Mouse (Mus musculus) forebrain, embryonic 16.5 days (tissue): ENCODE measurements around the gene Glipr2. TPM values are rescaled to one million over a fixed set of nuclear protein-coding genes. Genes with fewer than 3 reads are reported as not detected.
A peak's percentile ranks its signal among the peaks of the same experiment; 100 is the strongest.

ENCODE experiments used
- ATAC-seq: fragments of 200-750 bp; cut with Nextera tagmentation; 2 replicates; pipeline ENCODE4 v1.8.0; 2017; ENCODE audit warnings: mild to moderate bottlenecking, moderate library complexity
- H3K27ac ChIP-seq: fragments of 300-500 bp; sonication (generic); 2 replicates; pipeline ENCODE4 v1.5.1; 2014; ENCODE audit warnings: low read length, control low read depth
- H3K27me3 ChIP-seq: fragments of 300-500 bp; sonication (generic); replicated peaks from 2 replicates; pipeline ENCODE4 v1.6.1; 2014; ENCODE audit warnings: low read length; ENCODE audit not compliant: control insufficient read depth, insufficient read depth
- H3K36me3 ChIP-seq: fragments of 300-500 bp; sonication (generic); 2 replicates; pipeline ENCODE4 v1.6.1; 2014; ENCODE audit not compliant: control insufficient read depth, insufficient read depth
- H3K4me1 ChIP-seq: fragments of 300-500 bp; sonication (generic); replicated peaks from 2 replicates; pipeline ENCODE4 v1.6.1; 2014; ENCODE audit warnings: low read length; ENCODE audit not compliant: control insufficient read depth, insufficient read depth
- H3K4me2 ChIP-seq: fragments of 300-500 bp; sonication (generic); 2 replicates; pipeline ENCODE4 v1.6.1; 2014; ENCODE audit warnings: mild to moderate bottlenecking, low read length, control low read depth
- H3K4me3 ChIP-seq: fragments of 300-500 bp; sonication (generic); replicated peaks from 2 replicates; pipeline ENCODE4 v1.5.1; 2014; ENCODE audit warnings: mild to moderate bottlenecking, low read length, control low read depth
- H3K9ac ChIP-seq: fragments of 300-500 bp; sonication (generic); replicated peaks from 2 replicates; pipeline ENCODE4 v1.6.1; 2014; ENCODE audit warnings: low read depth, low read length, control low read depth
- H3K9me3 ChIP-seq: fragments of 300-500 bp; sonication (generic); 2 replicates; pipeline ENCODE4 v1.6.1; 2016; ENCODE audit warnings: low read length; ENCODE audit not compliant: control insufficient read depth
- WGBS: fragments of 180-500 bp; shearing (Covaris S2); extraction: QIAGEN DNeasy Blood & Tissue Kit; methylation state at CpG from one replicate; pipeline ENCODE4 v1.1.7; 2014; 5-methylcytosine and 5-hydroxymethylcytosine counted together
- polyA plus RNA-seq: library from polyadenylated mRNA; unstranded; fragments of >200 nt; fragmentation: Nextera tagmentation; extraction: Ambion mirVana; gene quantifications from 2 replicates; pipeline ENCODE4 v1.2.1, GENCODE M21; 2015

The Glipr2 gene
- polyA plus RNA-seq, 1 experiment from 2014 or later = 27.2 TPM

GRCm38 (mm10) chr4:43988976-43989375 lies 31.8 kb downstream of the Glipr2 start:
- Histone ChIP-seq H3K27me3 (no peaks in the 10 kb centered on the region), H3K9me3 (no peaks in the 10 kb centered on the region), H3K4me2 (no peak overlapping the region), H3K9ac (no peak overlapping the region), H3K4me1 (no peaks in the 10 kb centered on the region), H3K27ac (no peak overlapping the region), H3K36me3 (no peaks in the 10 kb centered on the region), H3K4me3 (no peak overlapping the region)
- WGBS = 88% methylated on average over 3 of the region's 3 CpGs
- no peak for ATAC-seq

GRCm38 (mm10) chr4:43993072-43993471 lies 35.9 kb downstream of the Glipr2 start:
- WGBS = 90% methylated on average over 11 of the region's 11 CpGs

GRCm38 (mm10) chr4:43994342-43994741 lies 37.1 kb downstream of the Glipr2 start:
- H3K9ac ChIP-seq = no peak overlapping the region
- WGBS = 87% methylated on average over 2 of the region's 2 CpGs
- H3K27me3 ChIP-seq = no peaks in the 10 kb centered on the region
- no peaks in the 10 kb centered on the region for H3K4me1 ChIP-seq
- H3K27ac ChIP-seq = no peak overlapping the region
- no peaks in the 10 kb centered on the region for H3K36me3 ChIP-seq
- no peak for ATAC-seq
- no peak overlapping the region for H3K4me3 ChIP-seq
- H3K9me3 ChIP-seq = no peaks in the 10 kb centered on the region
- no peak overlapping the region for H3K4me2 ChIP-seq

More at GRCm38 (mm10) chr4:43993072-43993471, 35.9 kb downstream of the Glipr2 start:
- H3K4me2 ChIP-seq = no peak overlapping the region
- H3K4me1 ChIP-seq = no peaks in the 10 kb centered on the region
- no peak overlapping the region for H3K27ac ChIP-seq
- no peaks in the 10 kb centered on the region for H3K36me3 ChIP-seq
- H3K9me3 ChIP-seq = no peaks in the 10 kb centered on the region
- ATAC-seq = no peak
- H3K9ac ChIP-seq = no peak overlapping the region
- H3K27me3 ChIP-seq = no peaks in the 10 kb centered on the region
- H3K4me3 ChIP-seq = no peak overlapping the region

GRCm38 (mm10) chr4:44003622-44004021 lies 46.4 kb downstream of the Glipr2 start:
- no peaks in the 10 kb centered on the region for H3K4me1 ChIP-seq
- no peaks in the 10 kb centered on the region for H3K9me3 ChIP-seq
- no peaks in the 10 kb centered on the region for H3K27me3 ChIP-seq
- no peak overlapping the region for H3K4me3 ChIP-seq
- no peak overlapping the region for H3K9ac ChIP-seq
- WGBS = 86% methylated on average over 6 of the region's 6 CpGs
- no peak overlapping the region for H3K4me2 ChIP-seq
- H3K36me3 ChIP-seq = no peaks in the 10 kb centered on the region
- ATAC-seq = no peak
- H3K27ac ChIP-seq = no peak overlapping the region

- no peaks in the 10 kb centered on the region for H3K36me3 ChIP-seq
- H3K27ac ChIP-seq = no peak within 1 kb of the TSS
- no peak within 1 kb of the TSS for H3K4me3 ChIP-seq
- no peak within 1 kb of the TSS for H3K9ac ChIP-seq
- no peak within 1 kb of the TSS for H3K4me2 ChIP-seq
- no peaks in the 10 kb centered on the region for H3K9me3 ChIP-seq
- WGBS = 92% methylated on average over 5 of the region's 5 CpGs
- H3K4me1 ChIP-seq = no peaks in the 10 kb centered on the region
- no peak for ATAC-seq
- no peaks in the 10 kb centered on the region for H3K27me3 ChIP-seq
Measured at GRCm38 (mm10) chr4:44004126-44004525, 46.9 kb downstream of the Glipr2 start, which contains the start of gene Clta. Gene Clta, plus strand, starts transcription at chr4:44004452.

GRCm38 (mm10) chr4:44004623-44005409 lies 47.6 kb downstream of the Glipr2 start:
- no peak overlapping the region for H3K27ac ChIP-seq
- no peak overlapping the region for H3K9ac ChIP-seq
- no peaks in the 10 kb centered on the region for H3K27me3 ChIP-seq
- no peaks in the 10 kb centered on the region for H3K9me3 ChIP-seq
- no peak overlapping the region for H3K4me2 ChIP-seq
- H3K36me3 ChIP-seq = no peaks in the 10 kb centered on the region
- 65% methylated on average over 3 of the region's 3 CpGs for WGBS
- H3K4me3 ChIP-seq = no peak overlapping the region
- no peak for ATAC-seq
- no peaks in the 10 kb centered on the region for H3K4me1 ChIP-seq

- ATAC-seq = no peak
- H3K27me3 ChIP-seq = no peaks in the 10 kb centered on the region
- peaks cover 22% of the 10 kb centered on the region for H3K4me1 ChIP-seq
- 97% methylated on average over 1 of the region's 1 CpGs for WGBS
- H3K9me3 ChIP-seq = no peaks in the 10 kb centered on the region
- H3K27ac ChIP-seq = no peak overlapping the region
- no peaks in the 10 kb centered on the region for H3K36me3 ChIP-seq
- no peak overlapping the region for H3K9ac ChIP-seq
- no peak overlapping the region for H3K4me3 ChIP-seq
- H3K4me2 ChIP-seq = no peak overlapping the region
Measured at GRCm38 (mm10) chr4:44010176-44010575, 53.0 kb downstream of the Glipr2 start.

GRCm38 (mm10) chr4:44010893-44011292 lies 53.7 kb downstream of the Glipr2 start:
- Histone ChIP-seq H3K9me3 (no peaks in the 10 kb centered on the region), H3K9ac (no peak overlapping the region), H3K36me3 (no peaks in the 10 kb centered on the region), H3K27ac (no peak overlapping the region), H3K4me3 (no peak overlapping the region), H3K4me1 (peaks cover 22% of the 10 kb centered on the region), H3K4me2 (no peak overlapping the region), H3K27me3 (no peaks in the 10 kb centered on the region)
- no peak for ATAC-seq
- WGBS = 45% methylated on average over 2 of the region's 2 CpGs

- no peak for ATAC-seq
- Histone ChIP-seq H3K36me3 (no peaks in the 10 kb centered on the region), H3K9me3 (no peaks in the 10 kb centered on the region)
Measured at GRCm38 (mm10) chr4:44011799-44012198, 54.6 kb downstream of the Glipr2 start.

More at GRCm38 (mm10) chr4:44011799-44012198, 54.6 kb downstream of the Glipr2 start:
- Histone ChIP-seq H3K4me2 (peak overlapping the region; percentile 72), H3K27ac (peak overlapping the region; percentile 61; the same call in 1 of the 2 replicates), H3K4me3 (peak overlapping the region; percentile 98), H3K4me1 (peaks cover 22% of the 10 kb centered on the region), H3K9ac (peak overlapping the region; percentile 90), H3K27me3 (no peaks in the 10 kb centered on the region)
- 85% methylated on average over 3 of the region's 3 CpGs for WGBS
